Mouse (Mus musculus) heart, adult 2 months (tissue): Measurements from ENCODE around the gene Hoxc9.

Experiments used
- EP300 ChIP-seq: fragments of 200-500 bp; IDR thresholded peaks from 2 replicates; pipeline ENCODE4 v1.6.1; 2011; ENCODE audit warnings: low read depth, low read length, control low read depth; ENCODE audit not compliant: insufficient read depth
- POLR2A ChIP-seq: fragments of 200-500 bp; IDR thresholded peaks from 2 replicates; pipeline ENCODE4 v1.6.1; 2011; ENCODE audit warnings: mild to moderate bottlenecking, low read depth, low read length, control low read depth; ENCODE audit not compliant: insufficient read depth

DNA sequence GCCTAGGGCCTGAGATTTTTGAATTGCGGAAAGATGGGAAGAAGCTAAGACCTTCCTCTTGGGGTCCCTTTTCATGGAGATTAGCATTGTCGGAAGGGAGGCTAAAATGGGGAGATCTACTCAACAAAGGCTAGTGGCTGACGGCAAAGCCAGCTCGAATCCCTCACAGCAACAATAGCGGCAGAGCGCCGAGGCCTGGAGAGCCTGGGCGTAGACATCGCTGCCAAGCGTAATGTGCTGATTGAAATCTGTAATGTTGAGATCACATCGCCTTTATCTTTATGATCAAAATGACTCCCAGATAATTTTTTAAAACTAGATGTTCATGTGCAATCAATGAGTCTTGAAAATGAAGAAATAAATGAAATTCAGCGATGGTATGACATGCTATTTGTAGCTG lies 41.8 kb upstream of the Hoxc9 start:
- no peak for TF ChIP-seq POLR2A
- TF ChIP-seq EP300, result no peak
